Comparison of ENCODE assay signal across 12 mouse cellular contexts in the genomic region with DNA sequence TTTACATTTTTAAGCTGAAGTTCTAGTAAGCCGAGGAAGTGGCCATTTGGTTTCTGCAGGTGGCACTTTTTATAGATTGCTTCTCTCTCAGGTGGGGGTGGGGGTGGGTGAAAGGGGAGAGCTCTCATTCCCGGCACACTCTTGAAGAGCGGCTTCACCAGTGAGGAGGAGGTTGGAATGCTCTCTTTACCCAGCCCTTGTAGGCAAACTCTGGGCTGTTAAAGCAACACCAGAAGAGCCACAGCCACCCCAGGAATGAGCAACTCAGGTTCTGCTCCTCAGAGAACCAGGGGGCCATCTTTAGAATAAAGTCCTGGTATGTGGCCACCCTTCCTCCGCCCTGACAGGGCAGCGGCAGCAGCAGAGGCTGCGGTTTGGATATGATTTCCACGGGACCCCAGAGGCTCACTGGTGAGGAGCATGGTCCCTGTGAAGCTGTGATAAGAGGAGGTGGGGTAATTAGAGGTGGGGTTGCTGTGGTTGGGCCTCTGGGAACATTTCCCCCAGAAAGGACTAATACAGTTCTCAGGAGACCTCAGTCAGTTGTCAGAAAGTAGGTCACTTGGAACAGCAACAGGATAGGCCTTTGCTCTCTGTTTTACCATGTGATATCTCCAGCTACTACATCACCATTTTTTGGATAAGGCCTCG. TPM values are rescaled to one million over a fixed set of nuclear protein-coding genes. Genes with fewer than 3 reads are reported as not detected.
DNase-seq lines count a peak whose midpoint lies in the region; ATAC-seq and TF ChIP-seq lines count a peak whose summit lies in the region.
"Had no signal": no experiment of that assay in that cellular context is flagged by ENCODE, and none has a peak within 500 bp of the region (broad histone marks: within the 10 kb centered on the region; RNA-seq: fewer than 3 reads in every experiment).

No protein-coding gene starts in this region.

- ATAC-seq in heart, postnatal 0 days (ENCODE audit: insufficient read depth, low read depth) = no peak
- ATAC-seq in lung, embryonic 14.5 days (ENCODE audit: insufficient read depth) = peak; percentile 59; the same call in 1 of the 2 replicates
- ATAC-seq in megakaryocyte-erythroid progenitor cell, adult 5-6 weeks (replicated peaks; ENCODE audit: low FRiP score, low TSS enrichment, poor library complexity, severe bottlenecking) = peak; percentile 70
- no peak for ATAC-seq in neural tube, embryonic 15.5 days (ENCODE audit: low FRiP score)
- ATAC-seq: forebrain, embryonic 15.5 days had no signal

- peak overlapping the region; percentile 46 for H3K27ac ChIP-seq in heart, postnatal 0 days (ENCODE audit: low read depth)
- peak overlapping the region; percentile 76 for H3K27ac ChIP-seq in lung, embryonic 14.5 days (ENCODE audit: low read depth)
- H3K27ac ChIP-seq in neural tube, embryonic 15.5 days (replicated peaks) = no peak overlapping the region
- H3K27ac ChIP-seq: forebrain, embryonic 15.5 days; hindbrain, embryonic 10.5 days had no signal

- no peaks in the 10 kb centered on the region for H3K9me3 ChIP-seq in heart, postnatal 0 days (replicated peaks; ENCODE audit: control insufficient read depth, low read length)
- H3K9me3 ChIP-seq in lung, embryonic 14.5 days (ENCODE audit: low read depth, low read length) = peaks cover 4% of the 10 kb centered on the region; the same call in 1 of the 2 replicates
- no peaks in the 10 kb centered on the region for H3K9me3 ChIP-seq in neural tube, embryonic 15.5 days (replicated peaks)
- H3K9me3 ChIP-seq: forebrain, embryonic 15.5 days; hindbrain, embryonic 10.5 days had no signal

- no peak overlapping the region for H3K9ac ChIP-seq in heart, postnatal 0 days (replicated peaks; ENCODE audit: low read depth, low read length)
- H3K9ac ChIP-seq in lung, embryonic 14.5 days = no peak overlapping the region
- no peak overlapping the region for H3K9ac ChIP-seq in neural tube, embryonic 15.5 days (replicated peaks)
- H3K9ac ChIP-seq: forebrain, embryonic 15.5 days had no signal

- TF ChIP-seq EP300 in heart, postnatal 0 days (IDR thresholded peaks at IDR 0.05; ENCODE audit: low read depth) = no peak

- no peak overlapping the region for H3K4me2 ChIP-seq in heart, postnatal 0 days (ENCODE audit: low read depth, low read length)
- no peak overlapping the region for H3K4me2 ChIP-seq in lung, embryonic 14.5 days
- no peak overlapping the region for H3K4me2 ChIP-seq in neural tube, embryonic 15.5 days
- H3K4me2 ChIP-seq: forebrain, embryonic 15.5 days had no signal

- 0 out of 2 replicates have a peak, but pooled peaks cover 27% of the 10 kb centered on the region for H3K36me3 ChIP-seq in heart, postnatal 0 days (replicated peaks; ENCODE audit: control insufficient read depth, insufficient read depth, low read length)
- no peaks in the 10 kb centered on the region for H3K36me3 ChIP-seq in lung, embryonic 14.5 days (ENCODE audit: insufficient read depth)
- peaks cover 11% of the 10 kb centered on the region; the same call in 1 of the 2 replicates for H3K36me3 ChIP-seq in neural tube, embryonic 15.5 days

- H3K4me1 ChIP-seq in heart, postnatal 0 days (ENCODE audit: control insufficient read depth, insufficient read depth) = no peaks in the 10 kb centered on the region
- peaks cover 6% of the 10 kb centered on the region; the same call in 1 of the 2 replicates for H3K4me1 ChIP-seq in lung, embryonic 14.5 days (ENCODE audit: insufficient read depth)
- no peaks in the 10 kb centered on the region for H3K4me1 ChIP-seq in neural tube, embryonic 15.5 days
- H3K4me1 ChIP-seq: forebrain, embryonic 15.5 days had no signal

- TF ChIP-seq CTCF in heart, postnatal 0 days (IDR thresholded peaks at IDR 0.05; ENCODE audit: low read depth) = no peak
- no peak for TF ChIP-seq CTCF in lung, embryonic 14.5 days (IDR thresholded peaks at IDR 0.05; ENCODE audit: low read depth)

- intact Hi-C loops in heart, postnatal 36 days (cut with DNase I) = loop anchor here (5.0 kb wide), 1 partner anchor 84 kb away; a partner anchor contains a TSS

- no peaks in the 10 kb centered on the region for H3K27me3 ChIP-seq in heart, postnatal 0 days (ENCODE audit: control insufficient read depth, insufficient read depth, low read length)
- H3K27me3 ChIP-seq in lung, embryonic 14.5 days (ENCODE audit: insufficient read depth, low read length) = no peaks in the 10 kb centered on the region
- H3K27me3 ChIP-seq in neural tube, embryonic 15.5 days (replicated peaks) = no peaks in the 10 kb centered on the region
- H3K27me3 ChIP-seq: forebrain, embryonic 15.5 days had no signal

- H3K4me3 ChIP-seq in heart, postnatal 0 days (ENCODE audit: low read depth, low read length) = no peak overlapping the region
- H3K4me3 ChIP-seq in lung, embryonic 14.5 days (ENCODE audit: low read depth, low read length) = no peak overlapping the region
- H3K4me3 ChIP-seq in neural tube, embryonic 15.5 days (replicated peaks) = no peak overlapping the region
- H3K4me3 ChIP-seq: forebrain, embryonic 15.5 days; hindbrain, embryonic 10.5 days had no signal

- DNase-seq in heart, postnatal 0 days (ENCODE audit: low spot score) = no peak
- DNase-seq in heart, postnatal 36 days = no peak
- peak; percentile 67 for DNase-seq in liver
- peak; percentile 41 for DNase-seq in lung, embryonic 14.5 days
- DNase-seq in left cerebral cortex, adult 11 months (ENCODE audit: low spot score) = no peak
- DNase-seq: cerebellum, adult 11-12 months; embryo, embryonic 11 days; spleen, adult 18-20 months had no signal

- WGBS in heart, postnatal 0 days = 72% methylated on average over 8 of the region's 8 CpGs
- 63% methylated on average over 8 of the region's 8 CpGs for WGBS in lung, embryonic 14.5 days
- 85% methylated on average over 8 of the region's 8 CpGs for WGBS in neural tube, embryonic 15.5 days

RNA-seq across cellular contexts. Expression of a gene that starts 25.7 kb away (rescaled TPM):
- 189 and 198 TPM in 2 replicates for total RNA-seq in heart, postnatal 0 days (2014; rRNA removed; ENCODE audit: low replicate concordance)
- 325 and 330 TPM in 2 replicates for polyA plus RNA-seq in heart, postnatal 0 days (2015; fragmentation: Nextera tagmentation; extraction: Ambion mirVana)
- total RNA-seq in heart, postnatal 36 days (2021) = 100 to 1,000 TPM; 517 to 581 TPM
- 717 and 719 TPM in 2 replicates for polyA plus RNA-seq in lung, embryonic 14.5 days (2014; fragmentation: Nextera tagmentation; extraction: Ambion mirVana)
- total RNA-seq in megakaryocyte-erythroid progenitor cell, adult 5-6 weeks (2014; fragmentation: Nextera tagmentation) = 2,763 and 2,797 TPM in 2 replicates
- total RNA-seq in megakaryocyte-erythroid progenitor cell, adult 5-6 weeks (2017) = 770 and 846 TPM in 2 replicates
- polyA plus RNA-seq in neural tube, embryonic 15.5 days (2015; fragmentation: Nextera tagmentation; extraction: Ambion mirVana) = 329 and 348 TPM in 2 replicates

Comparison
In these comparisons a context has a peak if more than half of its experiments do, and no peak if none do; other contexts are left out.
1. ATAC-seq: peak in lung, embryonic 14.5 days (single experiment) and megakaryocyte-erythroid progenitor cell, adult 5-6 weeks (single experiment); none in heart, postnatal 0 days (single experiment) and neural tube, embryonic 15.5 days (single experiment).
2. DNase-seq: peak in liver (single experiment) and lung, embryonic 14.5 days (single experiment); none in heart, postnatal 0 days (single experiment), heart, postnatal 36 days (0 of 2) and left cerebral cortex, adult 11 months (single experiment).